In the genomic region with DNA sequence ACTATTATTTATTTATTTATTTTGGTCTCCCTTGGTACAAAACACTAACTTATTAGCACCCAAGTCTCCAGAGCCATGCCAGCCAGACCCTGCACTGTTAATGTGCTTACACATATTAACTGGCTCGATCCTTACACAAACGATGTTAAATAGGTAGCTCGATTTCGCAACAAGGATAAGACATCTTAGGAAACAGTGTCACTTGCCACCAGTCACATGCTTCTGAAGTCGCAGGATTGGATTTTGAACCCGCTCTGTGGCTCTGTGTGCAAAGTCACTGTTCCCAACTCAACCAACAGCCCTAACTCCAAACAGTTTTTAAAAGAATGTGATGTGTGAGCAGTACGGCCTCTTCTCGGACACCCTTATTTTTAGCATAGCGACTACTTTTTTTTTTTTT, we compare ENCODE assay signal across 22 mouse cellular contexts. TPM values are rescaled to one million over a fixed set of nuclear protein-coding genes. Genes with fewer than 3 reads are reported as not detected.
DNase-seq lines count a peak whose midpoint lies in the region; ATAC-seq and TF ChIP-seq lines count a peak whose summit lies in the region.
"Had no signal": no experiment of that assay in that cellular context is flagged by ENCODE, and none has a peak within 500 bp of the region (broad histone marks: within the 10 kb centered on the region; RNA-seq: fewer than 3 reads in every experiment).

No protein-coding gene starts in this region.

- H3K4me3 ChIP-seq in limb, embryonic 11.5 days (ENCODE audit: low read depth, low read length): no peak overlapping the region
- H3K4me3 ChIP-seq in limb, embryonic 10.5 days: no peak overlapping the region
- no peak overlapping the region for H3K4me3 ChIP-seq in intestine, embryonic 15.5 days (replicated peaks)
- no peak overlapping the region for H3K4me3 ChIP-seq in intestine, postnatal 0 days (ENCODE audit: low read depth, low read length)
- H3K4me3 ChIP-seq: embryonic facial prominence, embryonic 10.5 days; embryonic facial prominence, embryonic 12.5 days; forebrain, embryonic 13.5 days; forebrain, embryonic 15.5 days had no signal

- H3K27ac ChIP-seq in limb, embryonic 11.5 days (replicated peaks; ENCODE audit: low read depth, low read length): no peak overlapping the region
- no peak overlapping the region for H3K27ac ChIP-seq in limb, embryonic 10.5 days
- no peak overlapping the region for H3K27ac ChIP-seq in intestine, embryonic 15.5 days
- H3K27ac ChIP-seq in intestine, postnatal 0 days (ENCODE audit: low read depth, low read length): no peak overlapping the region
- H3K27ac ChIP-seq: embryonic facial prominence, embryonic 12.5 days; forebrain, embryonic 13.5 days; forebrain, embryonic 15.5 days had no signal

- H3K36me3 ChIP-seq in limb, embryonic 11.5 days (ENCODE audit: control insufficient read depth, insufficient read depth, low read length): no peaks in the 10 kb centered on the region
- H3K36me3 ChIP-seq in limb, embryonic 10.5 days: peaks cover 2% of the 10 kb centered on the region; the same call in 1 of the 2 replicates
- no peaks in the 10 kb centered on the region for H3K36me3 ChIP-seq in intestine, embryonic 15.5 days
- H3K36me3 ChIP-seq in intestine, postnatal 0 days (ENCODE audit: control insufficient read depth, insufficient read depth): no peaks in the 10 kb centered on the region
- H3K36me3 ChIP-seq: embryonic facial prominence, embryonic 12.5 days; forebrain, embryonic 15.5 days had no signal

- 88% methylated on average over 9 of the region's 9 CpGs for WGBS in limb, embryonic 11.5 days
- WGBS in limb, embryonic 10.5 days: 92% methylated on average over 9 of the region's 9 CpGs
- WGBS in intestine, embryonic 15.5 days: 75% methylated on average over 9 of the region's 9 CpGs
- 61% methylated on average over 9 of the region's 9 CpGs for WGBS in intestine, postnatal 0 days

- DNase-seq in limb, embryonic 11.5 days (ENCODE audit: low spot score): peak; percentile 18
- no peak for DNase-seq in limb, embryonic 10.5 days (ENCODE audit: low spot score)
- DNase-seq in embryo, embryonic 9.5 days (ENCODE audit: extremely low spot score): no peak
- DNase-seq in lung, postnatal 14 days: no peak
- DNase-seq: adrenal gland, adult 2 months; adrenal gland, postnatal 10 days; adrenal gland, postnatal 25 days; cerebellum, adult 11 months; cerebellum, adult 18-20 months; cerebellum, adult 8-10 months; cerebellum, adult 9-11 months; cerebellum, postnatal 14 days; cerebellum, postnatal 36 days; embryo, embryonic 11 days had no signal

- H3K9me3 ChIP-seq in limb, embryonic 11.5 days (ENCODE audit: control insufficient read depth, low read length): no peaks in the 10 kb centered on the region
- H3K9me3 ChIP-seq in limb, embryonic 10.5 days (replicated peaks): no peaks in the 10 kb centered on the region
- H3K9me3 ChIP-seq in intestine, embryonic 15.5 days: no peaks in the 10 kb centered on the region
- H3K9me3 ChIP-seq in intestine, postnatal 0 days (ENCODE audit: control insufficient read depth): no peaks in the 10 kb centered on the region
- H3K9me3 ChIP-seq: embryonic facial prominence, embryonic 10.5 days; embryonic facial prominence, embryonic 12.5 days; forebrain, embryonic 13.5 days; forebrain, embryonic 15.5 days had no signal

- peaks cover 20% of the 10 kb centered on the region for H3K4me1 ChIP-seq in limb, embryonic 11.5 days (ENCODE audit: control insufficient read depth, insufficient read depth, low read length)
- peaks cover 60% of the 10 kb centered on the region for H3K4me1 ChIP-seq in limb, embryonic 10.5 days
- 0 out of 2 replicates have a peak, but pooled peaks cover 6% of the 10 kb centered on the region for H3K4me1 ChIP-seq in intestine, embryonic 15.5 days (replicated peaks)
- H3K4me1 ChIP-seq in intestine, postnatal 0 days (replicated peaks; ENCODE audit: control insufficient read depth, insufficient read depth, low read length): no peaks in the 10 kb centered on the region

- H3K4me2 ChIP-seq in limb, embryonic 11.5 days (ENCODE audit: low read depth, severe bottlenecking): no peak overlapping the region
- no peak overlapping the region for H3K4me2 ChIP-seq in intestine, embryonic 15.5 days (replicated peaks)
- H3K4me2 ChIP-seq in intestine, postnatal 0 days (replicated peaks; ENCODE audit: low read depth): no peak overlapping the region
- H3K4me2 ChIP-seq: embryonic facial prominence, embryonic 12.5 days; forebrain, embryonic 13.5 days; forebrain, embryonic 15.5 days had no signal

- TF ChIP-seq CTCF in intestine, postnatal 0 days (IDR thresholded peaks at IDR 0.05; ENCODE audit: low read depth): no peak

- no peak overlapping the region for H3K9ac ChIP-seq in limb, embryonic 11.5 days (ENCODE audit: low read length)
- H3K9ac ChIP-seq in intestine, embryonic 15.5 days: no peak overlapping the region
- no peak overlapping the region for H3K9ac ChIP-seq in intestine, postnatal 0 days (ENCODE audit: low read depth, low read length)
- H3K9ac ChIP-seq: embryonic facial prominence, embryonic 12.5 days; forebrain, embryonic 13.5 days; forebrain, embryonic 15.5 days had no signal

- H3K27me3 ChIP-seq in limb, embryonic 11.5 days (ENCODE audit: control insufficient read depth, insufficient read depth, low read length): no peaks in the 10 kb centered on the region
- H3K27me3 ChIP-seq in limb, embryonic 10.5 days (ENCODE audit: low read depth, poor library complexity, severe bottlenecking): no peaks in the 10 kb centered on the region
- H3K27me3 ChIP-seq in intestine, embryonic 15.5 days (replicated peaks): no peaks in the 10 kb centered on the region
- H3K27me3 ChIP-seq in intestine, postnatal 0 days (replicated peaks; ENCODE audit: control insufficient read depth, insufficient read depth, low read length): 0 out of 2 replicates have a peak, but pooled peaks cover 3% of the 10 kb centered on the region
- H3K27me3 ChIP-seq: embryonic facial prominence, embryonic 12.5 days; forebrain, embryonic 13.5 days; forebrain, embryonic 15.5 days had no signal

- ATAC-seq in limb, embryonic 11.5 days (ENCODE audit: insufficient number of reproducible peaks, low FRiP score, low TSS enrichment, low read depth): no peak
- peak; percentile 55 for ATAC-seq in intestine, embryonic 15.5 days
- peak; percentile 57 for ATAC-seq in intestine, postnatal 0 days
- no peak for ATAC-seq in megakaryocyte, adult 5-6 weeks (ENCODE audit: poor library complexity, severe bottlenecking)
- ATAC-seq: forebrain, embryonic 13.5 days; forebrain, embryonic 15.5 days had no signal

RNA-seq across cellular contexts. Expression of a gene that starts 10.6 kb away (rescaled TPM):
- polyA plus RNA-seq in limb, embryonic 11.5 days (2014; fragmentation: Nextera tagmentation; extraction: Ambion mirVana): 49.3 and 53.4 TPM in 2 replicates
- 38.5 and 52.3 TPM in 2 replicates for polyA plus RNA-seq in limb, embryonic 10.5 days (2016; fragmentation: Nextera tagmentation; extraction: Ambion mirVana)
- polyA plus RNA-seq in intestine, embryonic 15.5 days (2015; fragmentation: Nextera tagmentation; extraction: Ambion mirVana): 45.6 and 47.5 TPM in 2 replicates
- polyA plus RNA-seq in intestine, postnatal 0 days (2015; fragmentation: Nextera tagmentation; extraction: Ambion mirVana): 25.5 and 29.7 TPM in 2 replicates
- total RNA-seq in megakaryocyte, adult 5-6 weeks (2015): 0.21 TPM in 1 of 2 replicates, not detected in the other
- total RNA-seq in megakaryocyte, adult 5-6 weeks (2017): 0.49 TPM in 1 of 2 replicates, not detected in the other
- total RNA-seq: MEL had no signal

RNA-seq across cellular contexts. Expression of a gene that starts 10.7 kb away (rescaled TPM):
- 38.9 and 40.0 TPM in 2 replicates for polyA plus RNA-seq in limb, embryonic 11.5 days (2014; fragmentation: Nextera tagmentation; extraction: Ambion mirVana)
- 32.7 and 33.5 TPM in 2 replicates for polyA plus RNA-seq in limb, embryonic 10.5 days (2016; fragmentation: Nextera tagmentation; extraction: Ambion mirVana)
- polyA plus RNA-seq in intestine, embryonic 15.5 days (2015; fragmentation: Nextera tagmentation; extraction: Ambion mirVana): 2.8 and 3.2 TPM in 2 replicates
- polyA plus RNA-seq in intestine, postnatal 0 days (2015; fragmentation: Nextera tagmentation; extraction: Ambion mirVana): 0.55 TPM in 2 replicates
- not detected in 2 replicates for total RNA-seq in megakaryocyte, adult 5-6 weeks (2015)
- total RNA-seq in megakaryocyte, adult 5-6 weeks (2017): not detected in 2 replicates
- total RNA-seq: MEL had no signal

Comparison
In these comparisons a context has a peak if more than half of its experiments do, and no peak if none do; other contexts are left out.
1. ATAC-seq: peak in intestine, embryonic 15.5 days (single experiment) and intestine, postnatal 0 days (single experiment); none in limb, embryonic 11.5 days (single experiment) and megakaryocyte, adult 5-6 weeks (single experiment).